Mouse (Mus musculus): ENCODE data around the gene Spg7. TPM values are rescaled to one million over a fixed set of nuclear protein-coding genes. Genes with fewer than 3 reads are reported as not detected.
A peak's percentile ranks its signal among the peaks of the same experiment; 100 is the strongest.

Gene Spg7
- total and polyA plus RNA-seq, 3 experiments: 74.4 to 113 (median 88.2) TPM

GRCm38 (mm10) chr8:123065214-123066100, 2.7 kb downstream of the Spg7 start:
- Histone ChIP-seq H3K4me3 (peak overlapping the region; percentile 84), H3K36me3 (ENCODE audit: control insufficient read depth, insufficient read depth, low read length) (peaks cover 3% of the 10 kb centered on the region; the same call in 1 of the 2 replicates), H3K4me1 (ENCODE audit: control insufficient read depth, insufficient read depth, low read length) (peaks cover 7% of the 10 kb centered on the region), H3K27ac (peak overlapping the region; percentile 92), H3K9ac (ENCODE audit: low read depth, low read length) (peak overlapping the region; percentile 88), H3K79me2 (replicated peaks; ENCODE audit: control insufficient read depth, insufficient read depth, low read length) (peaks cover 3% of the 10 kb centered on the region; the same call in 1 of the 2 replicates), H3K27me3 (ENCODE audit: control insufficient read depth, insufficient read depth, low read length) (no peaks in the 10 kb centered on the region)
- TF ChIP-seq CTCF (IDR thresholded peaks at IDR 0.05) (peak; percentile 79), EP300 (IDR thresholded peaks at IDR 0.05; ENCODE audit: insufficient read depth, low read depth, low read length) (0 out of 2 replicates have a peak, but pooled peaks have one; percentile 35), POLR2A (IDR thresholded peaks at IDR 0.05; ENCODE audit: insufficient read depth, low read depth, low read length) (peak; percentile 97)
- under 1% methylated on average over 84 of the region's 84 CpGs for WGBS
- DNase-seq: peak; percentile 96 to 98
- intact Hi-C loops (cut with DNase I): loop anchor here (1.0 kb wide), 3 partner anchors 23 to 159 kb away; partner anchors contain the start of genes Ankrd11 and Rpl13

- intact Hi-C loops (cut with DNase I): no loop called here
- DNase-seq: no peak
- 30% methylated on average over 7 of the region's 7 CpGs for WGBS
Measured at GRCm38 (mm10) chr8:123066101-123066683, 3.5 kb downstream of the Spg7 start.

GRCm38 (mm10) chr8:123071176-123071575, 8.4 kb downstream of the Spg7 start:
- H3K4me1 ChIP-seq (ENCODE audit: control insufficient read depth, insufficient read depth, low read length): peaks cover 4% of the 10 kb centered on the region
- no peak overlapping the region for H3K4me3 ChIP-seq
- H3K79me2 ChIP-seq (replicated peaks; ENCODE audit: control insufficient read depth, insufficient read depth, low read length): peaks cover 5% of the 10 kb centered on the region; the same call in 1 of the 2 replicates
- no peak overlapping the region for H3K9ac ChIP-seq (ENCODE audit: low read depth, low read length)
- no peak overlapping the region for H3K27ac ChIP-seq
- H3K36me3 ChIP-seq (ENCODE audit: control insufficient read depth, insufficient read depth, low read length): peaks cover 2% of the 10 kb centered on the region; the same call in 1 of the 2 replicates
- peak in 1 of 2 experiments; percentile 41 for DNase-seq
- 20% methylated on average over 4 of the region's 4 CpGs for WGBS
- intact Hi-C loops (cut with DNase I): no loop called here
- no peak for TF ChIP-seq CTCF (IDR thresholded peaks at IDR 0.05)
- TF ChIP-seq EP300 (IDR thresholded peaks at IDR 0.05; ENCODE audit: insufficient read depth, low read depth, low read length): no peak
- TF ChIP-seq POLR2A (IDR thresholded peaks at IDR 0.05; ENCODE audit: insufficient read depth, low read depth, low read length): no peak
- no peaks in the 10 kb centered on the region for H3K27me3 ChIP-seq (ENCODE audit: control insufficient read depth, insufficient read depth, low read length)

More at GRCm38 (mm10) chr8:123066101-123066683, 3.5 kb downstream of the Spg7 start:
- peaks cover 3% of the 10 kb centered on the region; the same call in 1 of the 2 replicates for H3K36me3 ChIP-seq (ENCODE audit: control insufficient read depth, insufficient read depth, low read length)
- H3K79me2 ChIP-seq (replicated peaks; ENCODE audit: control insufficient read depth, insufficient read depth, low read length): peaks cover 3% of the 10 kb centered on the region; the same call in 1 of the 2 replicates
- H3K27me3 ChIP-seq (ENCODE audit: control insufficient read depth, insufficient read depth, low read length): no peaks in the 10 kb centered on the region
- TF ChIP-seq POLR2A (IDR thresholded peaks at IDR 0.05; ENCODE audit: insufficient read depth, low read depth, low read length) (no peak), CTCF (IDR thresholded peaks at IDR 0.05) (no peak), EP300 (IDR thresholded peaks at IDR 0.05; ENCODE audit: insufficient read depth, low read depth, low read length) (no peak)
- H3K4me1 ChIP-seq (ENCODE audit: control insufficient read depth, insufficient read depth, low read length): peaks cover 8% of the 10 kb centered on the region
- peak overlapping the region; percentile 92 for H3K27ac ChIP-seq
- H3K9ac ChIP-seq (ENCODE audit: low read depth, low read length): peak overlapping the region; percentile 88
- H3K4me3 ChIP-seq: peak overlapping the region; percentile 84

GRCm38 (mm10) chr8:123077213-123077612, 14.5 kb downstream of the Spg7 start:
- Histone ChIP-seq H3K9ac (ENCODE audit: low read depth, low read length) (no peak overlapping the region), H3K4me1 (ENCODE audit: control insufficient read depth, insufficient read depth, low read length) (no peaks in the 10 kb centered on the region), H3K27me3 (ENCODE audit: control insufficient read depth, insufficient read depth, low read length) (no peaks in the 10 kb centered on the region), H3K27ac (no peak overlapping the region), H3K36me3 (ENCODE audit: control insufficient read depth, insufficient read depth, low read length) (no peaks in the 10 kb centered on the region), H3K79me2 (replicated peaks; ENCODE audit: control insufficient read depth, insufficient read depth, low read length) (0 out of 2 replicates have a peak, but pooled peaks cover 2% of the 10 kb centered on the region), H3K4me3 (no peak overlapping the region)
- TF ChIP-seq CTCF (IDR thresholded peaks at IDR 0.05) (no peak), EP300 (IDR thresholded peaks at IDR 0.05; ENCODE audit: insufficient read depth, low read depth, low read length) (no peak), POLR2A (IDR thresholded peaks at IDR 0.05; ENCODE audit: insufficient read depth, low read depth, low read length) (no peak)
- 74% methylated on average over 6 of the region's 6 CpGs for WGBS
- DNase-seq: no peak
- intact Hi-C loops (cut with DNase I): no loop called here

GRCm38 (mm10) chr8:123082993-123083392, 20.3 kb downstream of the Spg7 start:
- no peak overlapping the region for H3K27ac ChIP-seq
- DNase-seq: no peak
- peaks cover 2% of the 10 kb centered on the region; the same call in 1 of the 2 replicates for H3K4me1 ChIP-seq (ENCODE audit: control insufficient read depth, insufficient read depth, low read length)
- 91% methylated on average over 6 of the region's 6 CpGs for WGBS
- H3K9ac ChIP-seq (ENCODE audit: low read depth, low read length): no peak overlapping the region
- no peaks in the 10 kb centered on the region for H3K36me3 ChIP-seq (ENCODE audit: control insufficient read depth, insufficient read depth, low read length)
- intact Hi-C loops (cut with DNase I): no loop called here
- TF ChIP-seq EP300 (IDR thresholded peaks at IDR 0.05; ENCODE audit: insufficient read depth, low read depth, low read length) (no peak), POLR2A (IDR thresholded peaks at IDR 0.05; ENCODE audit: insufficient read depth, low read depth, low read length) (no peak), CTCF (IDR thresholded peaks at IDR 0.05) (no peak)
- H3K27me3 ChIP-seq (ENCODE audit: control insufficient read depth, insufficient read depth, low read length): no peaks in the 10 kb centered on the region
- H3K79me2 ChIP-seq (replicated peaks; ENCODE audit: control insufficient read depth, insufficient read depth, low read length): no peaks in the 10 kb centered on the region
- H3K4me3 ChIP-seq: no peak overlapping the region

All from heart, adult 2 months (tissue).